Mouse (Mus musculus): ENCODE measurements at regions not wholly inside any gene's neighbourhood (a gene's known extent, or its start where the extent isn't known, plus 50 kb on each side); places are given as distances from the start of the nearest gene placed in this dataset.

DNA sequence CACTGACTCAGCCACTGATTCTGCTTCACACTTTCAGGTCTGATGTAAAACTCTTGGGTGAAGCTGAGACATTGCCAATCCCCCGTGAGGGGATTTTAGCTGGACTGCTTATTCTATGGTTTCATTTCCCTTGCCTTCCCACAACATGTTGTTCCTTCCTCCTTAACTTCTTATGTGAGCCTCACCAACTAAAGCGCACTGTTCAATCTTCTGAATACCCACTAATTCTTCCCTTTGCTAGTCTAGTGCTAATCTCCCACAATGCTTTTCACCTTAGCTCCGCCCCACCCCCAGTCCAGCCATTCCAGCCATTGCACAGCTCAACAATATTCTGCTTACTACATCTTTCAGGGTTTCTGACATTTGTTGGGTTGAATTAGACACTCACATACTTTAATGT, 196.7 kb downstream of the Hlx start:
- no peak for DNase-seq (ENCODE audit: low spot score)

DNA sequence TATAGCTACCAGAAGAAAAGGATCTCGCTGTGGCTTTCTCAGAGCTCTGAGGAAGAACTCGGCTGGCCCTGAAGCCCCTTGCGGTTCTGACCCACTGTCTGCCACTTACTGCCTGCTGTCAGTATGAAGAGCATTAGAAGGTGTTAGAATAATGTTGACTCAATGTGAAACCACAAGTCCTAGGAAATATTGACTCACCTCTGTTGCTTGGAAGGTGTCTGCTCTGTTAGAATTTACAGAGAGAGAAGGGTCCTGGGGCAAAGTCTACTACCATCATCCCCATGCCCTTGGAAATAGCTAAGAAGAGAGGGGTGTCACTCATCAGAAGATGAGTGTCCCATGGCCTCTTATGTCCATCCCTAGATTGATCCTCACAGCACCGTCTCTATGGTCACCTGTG, 197.9 kb downstream of the Hlx start:
- DNase-seq (ENCODE audit: low spot score): no peak

DNA sequence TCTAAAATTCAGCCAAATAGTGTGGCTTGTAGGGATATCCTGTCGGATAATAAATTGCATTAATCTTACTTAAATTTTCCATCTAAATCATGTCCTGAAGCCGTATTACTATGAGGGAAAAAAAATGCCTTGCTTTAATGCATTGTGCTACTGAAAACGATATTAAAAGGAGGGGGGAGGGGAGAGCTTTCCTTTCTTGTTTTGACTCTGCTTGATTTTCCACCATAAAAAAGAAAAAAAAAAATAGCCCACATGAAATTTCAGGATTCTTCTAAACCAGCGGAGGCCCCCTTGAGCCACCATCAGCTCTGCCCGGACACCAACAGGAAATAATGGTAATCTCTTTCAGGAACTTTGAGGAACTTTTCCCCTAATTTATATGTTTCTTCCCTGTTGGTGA, 198.5 kb downstream of the Hlx start:
- DNase-seq (ENCODE audit: low spot score): no peak

DNA sequence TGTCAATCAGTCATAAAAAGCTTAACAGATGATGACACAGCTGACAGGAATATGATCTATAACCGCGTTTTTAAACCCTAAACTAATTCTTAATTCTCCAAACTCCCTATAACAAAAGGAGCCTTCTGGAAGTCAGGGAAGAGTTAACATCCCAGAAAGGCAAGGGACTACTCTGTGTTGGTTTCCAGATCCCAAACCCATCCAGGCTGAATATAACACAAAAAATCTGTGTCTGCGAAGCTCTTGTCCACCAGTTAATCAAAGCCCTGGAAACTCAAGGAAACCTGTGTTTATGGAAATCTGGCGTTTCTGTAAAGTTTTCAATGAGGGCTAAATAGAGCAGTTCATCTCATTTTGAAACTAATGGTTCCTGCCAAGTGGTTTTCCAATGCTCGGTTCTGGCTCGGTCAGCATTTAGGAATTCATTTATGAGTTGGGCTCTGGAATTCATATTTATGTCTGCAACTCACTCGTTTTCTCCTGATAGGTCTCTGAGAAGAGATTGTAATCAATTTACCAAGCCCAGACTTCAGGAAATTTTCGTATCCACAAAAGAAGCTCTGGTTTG, 199.8 kb downstream of the Hlx start:
- DNase-seq (ENCODE audit: low spot score): no peak

DNA sequence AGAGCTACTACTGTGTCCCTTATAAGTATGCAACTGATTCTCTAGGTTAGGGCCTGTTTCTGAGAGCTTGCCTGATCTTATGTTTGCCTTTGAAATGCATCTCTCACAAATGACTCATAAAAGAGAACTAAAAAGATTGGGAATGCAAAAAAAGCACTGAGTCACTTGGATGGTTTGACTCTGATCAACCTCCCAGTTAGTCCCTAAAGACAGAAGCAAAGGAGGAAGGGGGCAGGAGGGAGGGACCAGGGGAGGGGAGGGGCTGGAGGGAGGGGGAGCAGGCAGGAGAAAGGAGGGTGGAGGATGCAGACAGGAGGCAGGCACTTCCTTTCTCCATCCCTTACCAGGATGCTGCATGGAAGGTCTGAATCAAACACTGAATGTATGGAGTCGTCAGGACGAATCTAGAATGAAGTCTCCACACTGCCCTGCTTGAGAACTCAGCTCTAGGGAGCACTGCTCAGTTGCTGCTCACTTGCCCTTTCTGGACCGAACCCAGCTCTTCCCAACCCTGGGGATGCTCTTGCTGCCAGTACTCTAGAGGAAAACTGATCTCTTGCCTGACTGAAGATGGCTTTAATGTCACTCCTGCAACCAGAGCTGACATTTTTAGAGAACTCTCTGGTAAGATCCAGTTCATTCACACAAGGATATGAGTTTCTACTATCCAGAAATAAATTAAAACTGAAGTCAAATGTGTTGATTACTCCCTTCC, 201.7 kb downstream of the Hlx start:
- DNase-seq (ENCODE audit: low spot score): no peak

DNA sequence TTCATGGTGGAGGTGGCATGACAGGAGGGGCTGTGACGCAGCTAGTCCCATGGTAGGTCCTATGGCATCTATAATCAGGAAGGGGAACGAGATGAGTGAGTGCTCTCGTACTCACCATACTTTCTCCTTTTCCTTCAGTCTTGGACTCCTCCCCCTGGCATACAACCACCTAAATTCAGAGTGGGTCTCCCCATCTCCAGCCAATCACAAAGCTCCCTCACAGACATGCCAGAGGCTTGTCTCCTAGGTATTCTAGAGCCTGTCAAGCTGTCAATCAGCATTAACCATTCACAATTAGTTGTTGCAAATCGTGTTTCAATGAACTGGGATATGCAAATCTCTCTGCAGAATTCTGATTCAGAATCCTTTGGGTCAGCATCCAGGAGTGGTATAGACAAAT, 206.7 kb downstream of the Hlx start:
- DNase-seq (ENCODE audit: low spot score): no peak

DNA sequence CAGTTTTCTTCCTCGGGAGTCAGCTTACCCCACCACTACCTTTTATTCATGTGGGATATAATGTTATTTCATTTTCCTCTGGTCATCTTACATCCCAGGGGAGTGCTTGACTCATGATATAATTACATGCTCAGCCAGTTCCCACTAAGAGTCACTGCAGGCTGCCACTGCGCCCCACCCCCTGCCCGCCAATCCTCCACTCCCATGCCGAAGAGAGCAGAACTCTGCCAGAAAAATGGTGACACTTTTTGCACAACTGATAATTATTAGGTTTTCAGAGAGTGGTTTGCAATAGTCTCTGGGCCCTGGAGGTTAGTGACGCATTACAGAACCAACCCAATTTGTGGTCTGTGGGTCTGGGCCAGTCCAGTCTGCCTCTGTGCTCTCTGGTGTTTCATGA, 212.9 kb downstream of the Hlx start:
- DNase-seq (ENCODE audit: low spot score): no peak

DNA sequence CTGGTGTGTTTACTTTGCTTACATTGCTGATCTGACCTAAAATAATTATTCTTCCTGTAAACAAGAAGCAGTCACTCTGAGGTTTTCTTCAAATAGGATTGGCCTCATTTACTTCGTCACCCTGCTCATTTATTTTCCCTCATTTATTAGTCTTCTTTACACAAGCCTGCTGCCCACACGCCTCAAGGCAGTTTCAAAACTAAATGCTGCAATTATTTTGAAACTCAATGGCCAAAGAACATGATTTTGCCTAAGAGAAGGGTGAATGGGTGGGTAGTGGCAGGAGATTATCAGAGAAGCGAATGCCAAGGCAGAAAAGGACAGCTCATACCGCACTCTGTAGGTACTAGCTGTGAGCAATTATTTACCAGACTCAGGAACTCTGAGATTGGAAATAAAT, 227.8 kb downstream of the Hlx start:
- no peak for DNase-seq (ENCODE audit: low spot score)

DNA sequence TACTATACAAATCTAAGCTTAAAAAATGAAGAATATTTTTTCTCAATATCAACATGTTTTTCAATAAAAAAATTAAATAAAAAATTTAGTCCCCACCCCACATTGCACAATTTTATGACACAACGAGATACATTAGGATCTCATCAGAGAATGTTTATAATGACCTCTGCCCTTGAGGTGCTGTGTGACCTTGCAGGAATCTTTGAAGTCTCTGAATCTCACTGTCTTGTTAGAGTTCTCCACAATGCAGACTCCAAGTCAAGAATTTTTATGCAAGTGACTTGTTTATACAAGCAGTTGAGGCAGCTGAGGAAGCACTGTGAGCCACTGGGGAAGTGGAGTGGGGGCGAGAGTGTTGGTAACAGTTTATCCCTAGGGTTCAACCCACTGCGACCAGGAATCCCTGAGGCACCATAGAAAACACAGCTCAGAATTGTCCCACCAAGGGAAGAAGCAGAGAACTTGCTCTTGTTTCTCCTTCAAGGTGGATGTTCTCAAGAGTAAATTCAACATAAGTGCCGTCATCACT, 228.5 kb downstream of the Hlx start:
- no peak for DNase-seq (ENCODE audit: low spot score)

DNA sequence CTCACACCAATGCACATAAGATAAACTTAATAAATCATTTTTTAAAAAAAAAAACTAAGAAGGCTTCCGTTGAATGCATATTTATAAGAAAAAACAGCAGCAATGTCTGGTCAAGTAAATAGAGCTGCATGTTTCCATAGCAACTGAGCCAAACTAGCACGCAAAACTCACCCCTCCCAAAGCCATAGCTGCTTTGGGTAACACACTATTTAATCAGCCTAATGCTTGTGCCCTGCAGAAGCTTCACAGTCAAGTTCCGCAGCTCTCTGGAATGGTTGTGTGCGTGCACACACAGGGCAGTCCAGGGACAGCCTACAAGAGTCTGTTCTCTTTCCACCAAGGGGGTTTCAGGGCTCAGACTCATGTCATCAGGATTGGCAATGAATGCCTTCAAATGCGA, 231.7 kb downstream of the Hlx start:
- DNase-seq (ENCODE audit: low spot score): no peak

DNA sequence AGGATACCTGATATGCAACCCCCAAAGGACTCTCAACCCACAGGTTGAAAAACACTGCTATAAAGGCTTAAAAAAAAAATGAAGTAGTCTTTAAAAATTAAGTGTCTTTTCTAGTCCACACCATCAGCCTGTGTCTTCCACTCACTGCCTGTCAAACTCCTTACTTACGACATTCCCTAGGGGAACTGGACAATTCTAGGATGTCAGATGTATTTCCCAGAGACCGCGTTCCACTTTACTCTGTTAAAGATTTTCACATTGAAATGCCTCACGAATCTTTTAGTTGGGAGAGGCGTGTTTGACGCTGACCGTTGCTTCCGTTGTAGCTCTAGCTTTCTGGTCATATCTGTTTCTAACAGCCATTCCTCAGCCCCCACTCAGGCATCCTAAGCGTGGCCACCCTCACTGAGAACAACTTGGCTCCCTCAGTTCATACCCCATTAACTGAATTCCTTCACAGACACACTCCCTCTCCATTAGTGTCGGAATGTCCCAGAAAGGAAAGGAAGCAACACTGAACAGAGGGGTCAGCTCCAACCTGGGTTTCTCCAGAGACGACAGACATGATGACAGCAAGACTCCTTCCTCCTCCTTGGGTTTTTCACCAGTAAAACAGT, 233.4 kb downstream of the Hlx start:
- DNase-seq (ENCODE audit: low spot score): no peak

DNA sequence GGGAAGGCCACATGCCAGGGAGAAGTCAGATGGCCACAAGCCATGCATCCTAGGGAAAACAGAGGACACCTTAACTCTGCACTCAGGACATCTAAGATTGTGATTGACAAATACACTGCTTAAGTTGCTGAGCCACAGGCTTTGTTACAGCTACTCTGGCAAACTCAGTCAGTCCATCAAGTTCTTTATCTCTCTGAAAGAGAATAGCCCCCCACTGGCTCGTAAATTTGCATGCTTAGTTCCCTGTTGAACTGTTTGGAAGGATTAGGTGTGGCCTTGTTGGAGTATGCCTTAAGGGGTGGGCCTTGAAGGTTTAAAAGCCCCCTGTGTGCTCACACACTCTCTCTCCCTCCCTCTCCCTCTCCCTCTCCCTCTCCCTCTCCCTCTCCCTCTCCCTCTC, 235.4 kb downstream of the Hlx start:
- no peak for DNase-seq (ENCODE audit: low spot score)

DNA sequence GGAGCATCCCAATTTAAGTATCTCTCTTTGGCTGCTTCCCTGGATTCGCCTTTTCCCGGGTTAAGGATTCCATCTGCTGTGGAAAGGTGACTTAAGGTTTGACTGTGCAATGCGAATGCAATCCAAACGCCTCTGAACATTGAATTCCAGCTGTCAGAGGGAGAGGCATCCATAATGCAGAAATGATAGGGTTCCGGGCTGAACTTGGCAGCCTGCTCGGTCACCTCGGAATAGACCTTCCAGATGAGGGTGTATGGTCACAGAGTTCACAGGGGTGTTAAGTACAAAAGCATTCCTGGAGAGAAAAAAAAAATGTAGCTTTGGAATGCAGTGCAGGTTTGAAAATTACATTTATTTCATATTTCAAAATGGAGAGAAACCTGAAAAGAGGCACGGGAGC, 238.6 kb downstream of the Hlx start:
- no peak for DNase-seq (ENCODE audit: low spot score)

DNA sequence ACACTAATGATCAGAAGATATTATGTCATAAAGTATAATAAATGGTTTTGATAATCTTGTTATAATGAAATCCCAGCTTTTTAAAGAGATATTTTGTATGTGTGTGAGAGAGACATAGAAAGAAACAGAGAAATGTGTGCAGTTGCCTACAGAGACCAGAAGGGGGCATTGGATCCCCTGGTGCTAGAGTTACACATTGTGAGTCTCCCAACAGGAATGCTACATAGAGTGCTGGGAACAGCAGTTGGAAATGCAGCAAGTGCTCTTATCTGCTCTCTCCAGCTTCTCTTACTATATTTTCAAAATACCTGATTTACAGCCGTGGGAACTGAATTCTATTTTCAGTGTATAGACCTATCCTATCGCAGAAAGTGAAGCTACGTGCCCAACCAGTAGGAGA, 240.3 kb downstream of the Hlx start:
- DNase-seq (ENCODE audit: low spot score): no peak

DNA sequence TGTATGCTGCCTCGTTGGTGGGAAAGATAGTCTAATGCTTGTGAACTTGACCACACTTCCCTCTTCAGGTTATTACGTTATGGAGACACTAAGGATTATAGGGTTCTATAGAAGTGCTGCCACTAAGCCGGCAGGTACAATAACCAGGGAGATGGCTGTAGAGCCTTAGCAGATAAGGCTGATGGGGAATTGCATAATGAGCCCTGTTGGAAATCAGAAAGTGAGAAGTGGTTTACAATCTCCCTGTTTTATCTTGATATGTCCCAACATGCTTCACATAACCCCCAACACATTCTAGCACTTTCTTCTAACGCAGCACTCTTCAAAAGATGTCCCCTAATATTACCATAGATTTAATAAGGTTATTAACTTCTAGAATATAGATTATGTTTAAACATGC, 241.2 kb downstream of the Hlx start:
- DNase-seq (ENCODE audit: low spot score): no peak

DNA sequence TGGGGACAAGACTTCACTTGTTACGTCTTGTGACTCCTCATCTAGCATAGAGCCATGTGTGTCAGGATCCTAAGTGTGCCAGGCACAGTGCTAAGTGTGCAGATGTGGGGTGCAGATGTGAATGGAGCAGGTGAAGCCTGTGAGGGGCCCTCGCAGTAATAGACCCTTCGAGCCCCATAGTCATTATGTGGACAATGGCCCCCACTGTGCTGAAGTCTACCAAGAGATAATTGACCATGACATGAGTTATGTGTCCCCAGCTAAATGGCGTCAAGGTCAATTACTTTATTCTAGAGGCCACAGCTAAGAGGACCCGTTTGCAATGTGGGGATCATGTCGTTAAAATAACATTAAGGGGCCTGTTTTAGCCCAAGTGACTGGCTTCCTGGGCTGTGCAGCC, 245.0 kb downstream of the Hlx start:
- DNase-seq (ENCODE audit: low spot score): no peak

DNA sequence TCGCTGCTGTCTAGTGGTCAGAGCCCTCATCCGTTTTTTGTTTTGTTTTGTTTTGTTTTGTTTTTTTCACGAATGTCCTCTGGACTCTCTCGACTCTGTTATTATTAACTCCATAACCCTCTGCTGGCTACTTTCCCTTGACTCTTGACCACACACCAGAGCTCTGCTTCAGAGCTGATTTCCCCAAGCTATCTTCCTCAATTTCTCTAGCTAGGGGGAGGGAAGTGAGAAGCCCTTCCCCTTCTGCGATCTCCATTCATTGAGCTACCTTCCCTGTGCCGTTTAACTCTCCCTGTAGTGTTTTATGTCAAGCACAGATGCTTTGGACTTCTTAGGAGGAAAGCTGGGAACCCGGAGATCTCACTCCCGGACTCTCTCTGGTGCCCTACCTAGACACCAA, 247.6 kb downstream of the Hlx start:
- no peak for DNase-seq (ENCODE audit: low spot score)

DNA sequence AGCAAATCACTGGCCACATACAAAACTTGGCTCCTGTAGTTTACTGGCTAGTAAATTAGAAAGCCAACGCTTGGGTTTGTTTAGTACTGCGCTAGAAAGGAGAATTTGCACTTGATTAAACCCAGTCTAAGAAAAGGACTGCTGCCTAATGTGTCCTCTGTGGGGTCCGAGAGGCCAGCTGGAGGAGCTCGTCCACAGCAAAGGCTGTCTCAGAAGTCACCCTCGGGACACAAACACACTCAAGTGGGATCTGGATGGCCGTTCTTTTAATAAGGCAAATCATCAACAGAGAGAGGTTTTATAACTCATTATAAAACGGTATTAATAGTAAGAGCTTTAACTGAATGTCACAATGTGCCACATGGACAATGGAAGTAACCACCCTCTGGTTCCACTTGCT, 249.0 kb downstream of the Hlx start:
- no peak for DNase-seq (ENCODE audit: low spot score)

DNA sequence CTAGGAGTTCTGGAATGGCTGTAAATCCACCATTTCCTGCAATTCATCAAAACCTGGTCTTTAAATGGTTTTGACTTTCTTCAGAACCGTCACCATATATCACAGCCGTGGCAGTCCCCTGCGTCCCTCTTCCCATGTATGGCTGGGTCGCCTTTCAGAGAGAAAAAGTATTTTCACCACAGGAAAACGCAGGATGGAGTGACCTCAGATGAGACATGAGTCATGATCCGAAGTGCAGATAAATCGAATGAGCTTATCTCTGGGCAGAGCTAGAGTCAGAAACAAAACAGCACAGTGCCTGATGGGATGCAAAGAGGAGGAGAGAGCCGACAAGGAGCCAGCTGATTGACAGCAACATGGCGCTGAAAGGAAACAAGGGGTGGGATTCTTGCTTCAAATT, 250.4 kb downstream of the Hlx start:
- DNase-seq (ENCODE audit: low spot score): no peak

DNA sequence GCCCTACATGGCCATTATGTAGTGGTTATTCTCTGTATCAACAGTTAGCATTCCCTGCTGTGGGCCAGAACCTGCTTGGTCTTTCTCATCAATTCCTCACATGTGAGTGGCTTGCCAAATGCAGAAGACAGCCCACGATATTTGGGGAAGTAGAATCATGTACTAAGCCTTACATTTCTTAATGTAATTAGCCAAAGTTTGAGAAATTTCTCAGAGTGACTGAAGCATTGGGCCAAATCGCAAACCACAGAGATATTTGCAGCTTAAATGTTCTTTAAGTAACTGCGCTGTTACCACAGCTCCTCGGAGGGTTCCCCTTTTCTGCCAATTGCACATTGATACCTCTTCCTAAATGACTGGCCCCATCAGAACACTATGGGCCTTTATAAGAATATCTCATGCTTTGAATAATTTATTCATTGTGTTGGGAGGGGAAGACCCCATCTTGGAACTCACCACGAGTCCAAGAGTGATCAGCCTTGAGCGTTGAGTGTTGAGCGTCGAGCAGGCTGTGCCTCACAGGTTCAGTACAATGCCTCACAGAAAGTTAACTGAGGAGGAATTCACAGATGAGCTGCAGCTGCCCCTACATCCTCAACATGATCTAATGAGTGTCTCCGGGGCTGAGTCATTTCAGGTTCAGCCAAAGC, 251.7 kb downstream of the Hlx start:
- DNase-seq (ENCODE audit: low spot score): no peak

DNA sequence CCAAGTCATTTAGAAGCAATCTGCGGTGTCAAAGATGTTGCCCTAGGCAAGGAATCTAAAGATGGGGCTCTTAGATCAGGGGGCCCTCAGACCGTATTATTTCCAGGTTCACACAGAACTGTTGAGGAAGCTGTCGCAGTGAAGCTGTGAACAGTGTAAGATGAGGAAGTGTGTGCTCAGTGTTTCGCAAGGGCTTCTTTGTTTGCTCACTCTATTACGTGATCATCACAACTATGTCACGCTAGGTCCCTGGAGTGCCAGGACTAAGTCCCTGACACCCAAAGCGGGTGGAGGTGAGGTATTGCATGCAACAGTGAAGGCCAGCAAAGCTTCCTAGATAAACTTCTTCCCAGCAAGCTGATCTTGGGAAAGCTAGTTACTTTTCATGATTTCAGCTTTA, 254.4 kb downstream of the Hlx start:
- no peak for DNase-seq (ENCODE audit: low spot score)

DNA sequence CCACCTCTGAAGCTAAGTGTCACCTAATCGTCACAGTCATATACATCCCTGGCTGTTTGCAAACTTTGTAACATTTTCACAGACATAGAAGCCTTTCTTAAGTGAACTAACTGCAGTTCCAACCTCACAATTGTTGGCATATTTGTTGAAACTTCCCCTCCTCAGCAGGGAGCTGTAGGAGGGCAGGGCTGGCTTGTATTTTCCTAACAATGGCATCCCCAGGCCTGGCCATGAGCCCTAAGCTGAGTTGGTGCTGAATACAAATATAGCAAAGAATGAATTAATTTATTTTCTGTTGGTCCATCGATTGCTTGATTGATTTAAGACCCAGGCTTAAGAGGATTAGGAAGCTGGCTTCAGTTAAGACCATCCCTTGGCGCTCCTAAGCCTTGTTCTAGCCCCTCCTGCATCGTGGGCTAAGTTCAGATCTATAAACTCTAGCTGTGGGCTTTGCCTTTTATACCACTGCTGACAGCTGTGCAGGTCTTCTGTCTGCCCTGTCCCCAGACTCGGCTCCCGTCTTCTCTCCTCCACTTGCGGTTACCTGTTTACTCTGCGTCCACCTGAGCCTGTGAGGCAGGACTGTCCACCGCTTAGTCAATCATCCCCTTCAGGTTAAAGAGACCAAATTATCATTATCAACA, 269.8 kb downstream of the Hlx start:
- DNase-seq (ENCODE audit: low spot score): no peak

DNA sequence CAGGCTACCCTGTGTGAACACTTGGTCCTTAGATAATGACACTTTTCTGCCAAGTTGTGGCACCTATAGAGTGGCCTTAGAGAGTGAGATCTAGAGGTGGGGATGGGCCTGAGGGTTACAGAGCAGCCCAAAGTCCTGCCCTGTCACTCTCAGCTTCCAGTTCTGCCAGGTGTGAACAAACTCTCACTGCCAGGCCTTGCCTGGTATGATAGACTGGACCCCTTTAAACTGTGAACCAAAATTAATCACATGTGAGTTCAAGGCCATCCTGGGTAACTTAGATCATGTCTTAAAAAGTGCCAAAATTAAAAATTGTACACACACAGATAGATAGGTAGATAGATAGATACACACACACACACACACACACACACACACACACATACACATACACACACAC, 271.0 kb downstream of the Hlx start:
- no peak for DNase-seq (ENCODE audit: low spot score)

Measured in urinary bladder, postnatal 14 days (tissue).